Mouse (Mus musculus) intestine, embryonic 14.5 days (tissue): ENCODE measurements around the gene Acaa1b. TPM values are rescaled to one million over a fixed set of nuclear protein-coding genes. Genes with fewer than 3 reads are reported as not detected.

Experiments
- ATAC-seq: fragments of 200-750 bp; cut with Nextera tagmentation; replicated peaks from 2 replicates; pipeline ENCODE4 v1.8.0; 2017; ENCODE audit warnings: low read depth, moderate number of reproducible peaks, moderate TSS enrichment, moderate library complexity; ENCODE audit not compliant: low FRiP score, low TSS enrichment
- DNase-seq: peaks from one replicate; pipeline ENCODE4 v3.0.0-alpha.2; 2018; ENCODE audit warnings: low spot score
- H3K27ac ChIP-seq: fragments of 300-500 bp; sonication (generic); 2 replicates; pipeline ENCODE4 v1.5.1; 2014; ENCODE audit warnings: low read depth, mild to moderate bottlenecking, control low read depth
- H3K27me3 ChIP-seq: fragments of 300-500 bp; sonication (generic); replicated peaks from 2 replicates; pipeline ENCODE4 v1.6.1; 2014; ENCODE audit warnings: low read length, control low read depth; ENCODE audit not compliant: control insufficient read depth, insufficient read depth
- H3K36me3 ChIP-seq: fragments of 300-500 bp; sonication (generic); 2 replicates; pipeline ENCODE4 v1.6.1; 2014; ENCODE audit warnings: low read length, control low read depth; ENCODE audit not compliant: control insufficient read depth, insufficient read depth
- H3K4me1 ChIP-seq: fragments of 300-500 bp; sonication (generic); replicated peaks from 2 replicates; pipeline ENCODE4 v1.6.1; 2014; ENCODE audit warnings: low read length, control low read depth, mixed read lengths; ENCODE audit not compliant: control insufficient read depth, insufficient read depth
- H3K4me2 ChIP-seq: fragments of 300-500 bp; sonication (generic); 2 replicates; pipeline ENCODE4 v1.6.1; 2014; ENCODE audit warnings: low read length
- H3K4me3 ChIP-seq: fragments of 300-500 bp; sonication (generic); 2 replicates; pipeline ENCODE4 v1.5.1; 2014; ENCODE audit warnings: low read depth, low read length, control low read depth, mixed read lengths
- H3K9ac ChIP-seq: fragments of 300-500 bp; sonication (generic); 2 replicates; pipeline ENCODE4 v1.6.1; 2014; ENCODE audit warnings: mild to moderate bottlenecking, low read length
- H3K9me3 ChIP-seq: fragments of 300-500 bp; sonication (generic); 2 replicates; pipeline ENCODE4 v1.6.1; 2016; ENCODE audit warnings: low read length, control low read depth; ENCODE audit not compliant: control insufficient read depth
- WGBS: fragments of 180-500 bp; shearing (Covaris S2); extraction: QIAGEN DNeasy Blood & Tissue Kit; methylation state at CpG from one replicate; pipeline ENCODE4 v1.1.7; 2014; 5-methylcytosine and 5-hydroxymethylcytosine counted together
- polyA plus RNA-seq: library from polyadenylated mRNA; unstranded; fragments of >200 nt; fragmentation: Nextera tagmentation; extraction: Ambion mirVana; gene quantifications from 2 replicates; pipeline ENCODE4 v1.2.1, GENCODE M21; 2014

Gene Acaa1b
- polyA plus RNA-seq, 1 experiment from 2014 or later: 2.1 TPM

DNA sequence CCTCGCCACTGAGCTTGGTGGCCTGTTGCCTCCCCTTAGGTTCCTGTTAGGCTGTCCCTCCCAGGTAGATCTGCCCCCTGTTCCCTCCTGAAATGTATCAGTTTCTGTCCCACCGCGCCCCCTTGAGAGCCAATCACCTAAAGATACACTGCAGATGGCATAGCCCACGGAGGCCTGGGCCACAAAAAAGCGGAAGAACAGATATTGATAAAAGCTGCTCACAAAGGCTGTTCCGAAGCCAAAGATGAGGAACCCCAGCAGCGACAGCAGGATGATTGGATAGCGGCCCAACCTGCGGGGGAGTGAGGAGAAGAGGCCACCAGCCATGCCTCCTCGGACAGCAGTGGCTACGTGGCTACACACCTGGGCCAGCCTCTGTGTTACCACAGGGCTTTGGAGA, 22.4 kb upstream of the Acaa1b start:
- no peak for ATAC-seq
- H3K4me3 ChIP-seq: no peak overlapping the region
- 90% methylated on average over 11 of the region's 11 CpGs for WGBS
- no peak overlapping the region for H3K9ac ChIP-seq
- H3K27ac ChIP-seq: no peak overlapping the region
- DNase-seq: no peak
- H3K36me3 ChIP-seq: no peaks in the 10 kb centered on the region
- H3K27me3 ChIP-seq: no peaks in the 10 kb centered on the region
- no peaks in the 10 kb centered on the region for H3K4me1 ChIP-seq
- H3K4me2 ChIP-seq: no peak overlapping the region
- H3K9me3 ChIP-seq: no peaks in the 10 kb centered on the region

DNA sequence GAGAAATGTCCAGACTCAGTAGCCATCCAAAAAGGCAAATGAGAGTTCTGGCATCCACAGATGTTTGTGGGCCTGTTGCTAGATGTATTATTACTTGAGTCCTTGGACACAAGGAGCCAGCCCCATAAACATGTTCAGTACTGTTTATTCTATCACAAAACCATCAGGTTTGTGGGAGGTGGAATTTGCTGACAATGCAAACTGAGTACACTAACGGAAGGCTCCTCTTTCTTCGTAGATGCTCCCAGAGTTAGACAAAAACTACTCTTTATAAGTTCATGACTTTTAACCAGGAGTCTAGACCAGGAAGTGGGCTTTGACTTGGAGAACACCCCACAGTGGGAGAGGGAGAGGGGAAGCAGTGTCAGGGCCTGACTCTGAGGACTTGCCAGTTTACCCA, 10.7 kb upstream of the Acaa1b start:
- Histone ChIP-seq H3K36me3 (no peaks in the 10 kb centered on the region), H3K9me3 (no peaks in the 10 kb centered on the region), H3K4me1 (no peaks in the 10 kb centered on the region), H3K27me3 (no peaks in the 10 kb centered on the region), H3K9ac (no peak overlapping the region), H3K4me3 (no peak overlapping the region), H3K27ac (no peak overlapping the region), H3K4me2 (no peak overlapping the region)
- ATAC-seq: no peak
- DNase-seq: no peak
- WGBS: 88% methylated on average over 2 of the region's 2 CpGs

DNA sequence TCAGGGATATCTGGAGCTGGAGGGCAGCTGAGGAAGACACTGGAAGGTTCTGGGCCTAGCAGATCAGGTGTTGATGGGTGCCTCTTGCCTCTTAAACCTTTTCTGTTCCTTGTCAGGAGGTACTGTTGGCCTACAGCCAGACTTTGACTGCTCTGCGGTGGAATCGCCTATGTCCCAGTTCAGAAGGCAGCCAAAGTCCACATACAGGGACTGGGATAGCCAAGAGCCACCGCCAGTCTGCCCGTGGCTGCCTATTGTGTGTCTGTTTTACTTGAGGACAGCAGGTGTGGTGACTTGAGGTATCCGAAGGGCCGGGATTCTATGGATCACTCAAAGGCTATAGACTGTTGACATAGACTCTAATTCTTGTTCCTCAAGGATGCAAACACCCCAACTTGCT, 8.7 kb upstream of the Acaa1b start:
- no peaks in the 10 kb centered on the region for H3K36me3 ChIP-seq
- no peaks in the 10 kb centered on the region for H3K27me3 ChIP-seq
- H3K9me3 ChIP-seq: no peaks in the 10 kb centered on the region
- 96% methylated on average over 6 of the region's 6 CpGs for WGBS
- no peak overlapping the region for H3K4me3 ChIP-seq
- no peak for DNase-seq
- ATAC-seq: no peak
- no peaks in the 10 kb centered on the region for H3K4me1 ChIP-seq
- H3K27ac ChIP-seq: no peak overlapping the region
- H3K4me2 ChIP-seq: no peak overlapping the region
- H3K9ac ChIP-seq: no peak overlapping the region

DNA sequence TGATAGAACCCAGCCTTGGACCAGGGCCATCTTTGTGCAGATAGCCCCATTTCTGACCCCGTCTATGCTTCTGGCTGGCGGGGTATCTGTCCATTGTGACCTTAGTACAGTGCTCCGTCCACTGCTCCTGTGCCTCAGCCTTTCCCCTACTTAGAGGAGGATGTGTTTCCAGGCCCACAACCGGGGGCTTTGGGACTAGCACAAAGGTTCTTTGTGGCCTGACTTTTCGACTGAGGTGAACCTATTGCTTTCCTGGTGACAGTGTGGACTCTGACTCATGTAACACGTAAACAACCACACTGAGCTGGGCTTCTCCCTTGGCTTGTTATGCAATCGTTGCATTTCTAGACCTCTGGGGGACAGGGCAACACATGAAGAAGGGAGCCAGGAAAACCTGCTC, 7.8 kb upstream of the Acaa1b start:
- DNase-seq (no peak), ATAC-seq (no peak)
- no peaks in the 10 kb centered on the region for H3K27me3 ChIP-seq
- no peak overlapping the region for H3K4me3 ChIP-seq
- H3K36me3 ChIP-seq: no peaks in the 10 kb centered on the region
- no peaks in the 10 kb centered on the region for H3K9me3 ChIP-seq
- no peaks in the 10 kb centered on the region for H3K4me1 ChIP-seq
- H3K27ac ChIP-seq: no peak overlapping the region
- H3K9ac ChIP-seq: no peak overlapping the region
- no peak overlapping the region for H3K4me2 ChIP-seq
- WGBS: 89% methylated on average over 7 of the region's 7 CpGs

DNA sequence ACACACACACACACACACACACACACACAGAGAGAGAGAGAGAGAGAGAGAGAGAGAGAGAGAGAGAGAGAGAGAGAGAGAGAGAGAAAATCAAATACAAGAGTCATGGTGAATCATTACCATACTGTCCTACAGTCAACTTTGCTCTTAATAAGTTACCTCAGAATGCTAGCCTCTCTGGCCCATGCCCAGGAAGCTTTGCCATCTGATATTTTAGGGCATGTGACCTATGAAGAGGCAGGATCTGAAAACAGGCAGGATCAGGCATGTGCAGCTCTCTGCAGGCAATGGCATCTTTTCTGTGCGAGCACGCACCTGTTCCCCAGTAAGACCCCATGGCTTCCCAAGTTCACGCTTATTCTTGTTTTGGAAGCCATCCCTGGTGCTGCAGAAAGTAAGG, 3.8 kb upstream of the Acaa1b start:
- Histone ChIP-seq H3K4me3 (no peak overlapping the region), H3K36me3 (no peaks in the 10 kb centered on the region), H3K9me3 (no peaks in the 10 kb centered on the region), H3K9ac (no peak overlapping the region), H3K4me2 (no peak overlapping the region), H3K27ac (no peak overlapping the region), H3K4me1 (no peaks in the 10 kb centered on the region), H3K27me3 (no peaks in the 10 kb centered on the region)
- no peak for ATAC-seq
- WGBS: 86% methylated on average over 3 of the region's 3 CpGs
- no peak for DNase-seq

DNA sequence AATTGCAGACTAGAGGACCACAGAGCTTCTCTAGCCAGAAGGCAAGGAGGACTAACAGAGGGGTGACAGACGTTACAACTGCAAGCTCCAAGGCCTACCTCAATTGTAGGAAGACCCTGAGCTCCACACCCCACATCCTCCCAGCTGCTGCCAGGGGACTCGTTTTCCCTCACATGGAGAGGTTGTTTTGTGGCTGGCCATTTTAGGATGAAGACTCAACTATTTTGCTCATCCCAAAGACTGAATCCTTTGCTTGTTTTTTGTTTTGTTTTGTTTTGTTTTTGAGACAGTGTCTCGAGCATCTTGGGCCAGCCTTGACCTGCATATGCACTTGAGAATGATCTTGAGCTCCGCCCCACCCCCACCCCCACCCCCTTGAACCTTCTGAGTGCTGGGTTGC, 2.0 kb upstream of the Acaa1b start, which contains the start of gene Gm47289:
Gm47289 (plus strand) TSS at position 301 of the 400 bp plus-strand sequence.
- DNase-seq (no peak), ATAC-seq (no peak)
- Histone ChIP-seq H3K9ac (no peak within 1 kb of the TSS), H3K9me3 (no peaks in the 10 kb centered on the region), H3K27me3 (no peaks in the 10 kb centered on the region), H3K4me3 (no peak within 1 kb of the TSS), H3K36me3 (no peaks in the 10 kb centered on the region), H3K27ac (no peak within 1 kb of the TSS), H3K4me2 (no peak within 1 kb of the TSS), H3K4me1 (no peaks in the 10 kb centered on the region)
- 54% methylated on average over 4 of the region's 4 CpGs for WGBS

DNA sequence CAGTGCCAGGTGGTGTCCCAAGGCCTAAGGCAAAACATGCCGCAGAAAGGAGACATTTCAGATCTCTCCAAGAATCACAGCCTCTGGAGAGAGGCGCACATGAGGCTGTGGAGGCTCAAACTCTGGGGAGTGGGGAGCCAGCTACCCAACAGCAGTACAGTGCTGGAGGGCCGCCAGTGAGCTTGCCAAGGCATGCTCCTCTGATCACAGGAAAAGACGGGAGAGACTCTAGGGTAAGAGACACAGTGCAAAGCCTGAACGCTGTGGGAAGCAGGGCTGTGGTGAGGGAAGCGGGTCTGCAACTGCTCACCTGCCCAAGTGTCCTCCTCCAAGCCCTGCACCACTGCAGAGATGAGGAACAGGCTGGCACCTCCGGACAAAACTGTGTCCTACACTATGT, 1.1 kb downstream of the Acaa1b start:
- no peak overlapping the region for H3K4me3 ChIP-seq
- no peak overlapping the region; the same call in 1 of the 2 replicates for H3K4me2 ChIP-seq
- no peaks in the 10 kb centered on the region for H3K36me3 ChIP-seq
- ATAC-seq (no peak), DNase-seq (no peak)
- H3K27me3 ChIP-seq: no peaks in the 10 kb centered on the region
- H3K9me3 ChIP-seq: no peaks in the 10 kb centered on the region
- WGBS: 45% methylated on average over 7 of the region's 7 CpGs
- H3K27ac ChIP-seq: no peak overlapping the region
- H3K4me1 ChIP-seq: no peaks in the 10 kb centered on the region
- no peak overlapping the region for H3K9ac ChIP-seq

DNA sequence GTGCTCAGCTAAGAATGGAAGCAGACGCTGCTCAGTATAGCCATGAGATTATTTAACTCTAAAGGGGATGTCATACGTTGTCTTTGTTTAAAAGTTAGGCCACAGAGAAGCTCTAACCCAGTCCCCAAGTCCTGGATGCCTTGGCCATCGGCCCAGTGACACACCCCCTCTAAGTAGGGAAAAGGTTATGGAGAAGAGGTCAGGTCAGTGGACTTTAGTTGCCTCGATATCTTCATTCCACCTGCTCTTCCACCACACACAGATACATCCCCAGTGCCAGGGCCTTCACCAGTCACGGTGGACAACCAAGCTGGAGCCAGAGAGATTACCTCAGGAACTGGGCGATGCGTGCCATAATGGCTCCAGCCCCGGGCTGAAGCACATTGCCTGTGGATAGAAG, 1.5 kb downstream of the Acaa1b start:
- no peak for DNase-seq
- 71% methylated on average over 8 of the region's 8 CpGs for WGBS

DNA sequence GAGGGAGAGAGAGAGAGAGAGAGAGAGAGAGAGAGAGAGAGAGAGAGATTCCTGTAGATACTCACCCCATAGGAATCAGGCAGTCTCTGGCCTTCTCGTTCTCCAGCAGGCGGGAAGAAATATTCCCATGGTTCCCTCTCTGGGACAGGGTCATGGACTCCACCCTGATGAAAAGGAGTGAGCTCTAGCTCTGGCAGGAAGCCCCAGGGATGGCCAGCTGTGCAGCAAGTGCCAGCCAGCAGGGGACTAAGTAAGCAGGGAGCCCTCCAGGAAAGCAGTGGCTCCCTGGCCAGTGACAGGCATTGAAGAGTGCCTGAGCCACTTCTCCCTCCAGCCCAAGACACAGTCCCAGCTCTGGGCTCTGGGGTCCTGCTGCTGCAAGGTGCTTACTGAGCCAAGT, 5.1 kb downstream of the Acaa1b start:
- no peak overlapping the region for H3K9ac ChIP-seq
- H3K9me3 ChIP-seq: no peaks in the 10 kb centered on the region
- 59% methylated on average over 2 of the region's 2 CpGs for WGBS
- H3K36me3 ChIP-seq: no peaks in the 10 kb centered on the region
- H3K4me1 ChIP-seq: no peaks in the 10 kb centered on the region
- H3K4me3 ChIP-seq: no peak overlapping the region
- H3K4me2 ChIP-seq: no peak overlapping the region
- DNase-seq (no peak), ATAC-seq (no peak)
- no peaks in the 10 kb centered on the region for H3K27me3 ChIP-seq
- no peak overlapping the region for H3K27ac ChIP-seq

More for the DNA sequence above, 1.5 kb downstream of the Acaa1b start:
- Histone ChIP-seq H3K4me2 (no peak overlapping the region), H3K9ac (no peak overlapping the region), H3K4me3 (no peak overlapping the region), H3K36me3 (no peaks in the 10 kb centered on the region), H3K4me1 (no peaks in the 10 kb centered on the region), H3K27ac (no peak overlapping the region), H3K27me3 (no peaks in the 10 kb centered on the region), H3K9me3 (no peaks in the 10 kb centered on the region)
- no peak for ATAC-seq
